Mouse (Mus musculus) frontal cortex, postnatal 36 days (tissue): ENCODE measurements around the gene Gm5105.

ENCODE experiments used
- DNase-seq, 2 experiments: peaks; one replicate each; pipeline ENCODE4 v3.0.0; 2022; ENCODE audit warnings: low spot score in 2 of 2

Gene Gm5105

GRCm38 (mm10) chr3:138069756-138070511 lies 2.7 kb upstream of the Gm5105 start:
- DNase-seq = no peak

- DNase-seq = no peak
Observed at GRCm38 (mm10) chr3:138068103-138068502, 915 bp upstream of the Gm5105 start.

GRCm38 (mm10) chr3:138066348-138066856 lies 786 bp downstream of the Gm5105 start:
- peak in 1 of 2 experiments; percentile 69 for DNase-seq

GRCm38 (mm10) chr3:138065930-138066329 lies 1.3 kb downstream of the Gm5105 start:
- DNase-seq = no peak

GRCm38 (mm10) chr3:138064732-138065645 lies 2.2 kb downstream of the Gm5105 start, which contains the start of gene 1110002E22Rik:
Gene 1110002E22Rik (plus strand): TSS chr3:138065052.
- peak in 1 of 2 experiments; percentile 59 for DNase-seq

- peak in 1 of 2 experiments; percentile 43 for DNase-seq
Observed at GRCm38 (mm10) chr3:138063731-138064329, 3.4 kb downstream of the Gm5105 start.

- no peak for DNase-seq
Observed at GRCm38 (mm10) chr3:138062673-138063072, 4.5 kb downstream of the Gm5105 start.

GRCm38 (mm10) chr3:138061205-138061911 lies 5.8 kb downstream of the Gm5105 start:
- no peak for DNase-seq

- no peak for DNase-seq
Observed at GRCm38 (mm10) chr3:138060429-138060828, 6.8 kb downstream of the Gm5105 start.

GRCm38 (mm10) chr3:138058226-138058625 lies 9.0 kb downstream of the Gm5105 start:
- DNase-seq = no peak

- no peak for DNase-seq
Observed at GRCm38 (mm10) chr3:138056976-138057375, 10.2 kb downstream of the Gm5105 start.

- no peak for DNase-seq
Observed at GRCm38 (mm10) chr3:138053969-138054368, 13.2 kb downstream of the Gm5105 start.

- DNase-seq = no peak
Observed at GRCm38 (mm10) chr3:138051431-138051830, 15.8 kb downstream of the Gm5105 start.

GRCm38 (mm10) chr3:138050772-138051171 lies 16.4 kb downstream of the Gm5105 start:
- DNase-seq = no peak

GRCm38 (mm10) chr3:138049555-138049954 lies 17.6 kb downstream of the Gm5105 start:
- no peak for DNase-seq

GRCm38 (mm10) chr3:138043316-138043715 lies 23.9 kb downstream of the Gm5105 start:
- no peak for DNase-seq

GRCm38 (mm10) chr3:138041591-138042301 lies 25.4 kb downstream of the Gm5105 start:
- no peak for DNase-seq

GRCm38 (mm10) chr3:138040938-138041337 lies 26.2 kb downstream of the Gm5105 start:
- no peak for DNase-seq

GRCm38 (mm10) chr3:138033986-138034385 lies 33.2 kb downstream of the Gm5105 start:
- DNase-seq = no peak

GRCm38 (mm10) chr3:138030563-138030962 lies 36.6 kb downstream of the Gm5105 start:
- no peak for DNase-seq

GRCm38 (mm10) chr3:138029351-138029750 lies 37.8 kb downstream of the Gm5105 start:
- peak; percentile 31 to 43 for DNase-seq
